Mouse (Mus musculus) liver, adult (tissue): ENCODE measurements around the gene Scnn1a.

Experiments used
- GATA4 ChIP-seq: IDR thresholded peaks from 2 replicates; pipeline ENCODE4 v1.6.1; 2014; ENCODE audit warnings: mild to moderate bottlenecking, low read length; ENCODE audit not compliant: insufficient replicate concordance

Scnn1a gene

DNA sequence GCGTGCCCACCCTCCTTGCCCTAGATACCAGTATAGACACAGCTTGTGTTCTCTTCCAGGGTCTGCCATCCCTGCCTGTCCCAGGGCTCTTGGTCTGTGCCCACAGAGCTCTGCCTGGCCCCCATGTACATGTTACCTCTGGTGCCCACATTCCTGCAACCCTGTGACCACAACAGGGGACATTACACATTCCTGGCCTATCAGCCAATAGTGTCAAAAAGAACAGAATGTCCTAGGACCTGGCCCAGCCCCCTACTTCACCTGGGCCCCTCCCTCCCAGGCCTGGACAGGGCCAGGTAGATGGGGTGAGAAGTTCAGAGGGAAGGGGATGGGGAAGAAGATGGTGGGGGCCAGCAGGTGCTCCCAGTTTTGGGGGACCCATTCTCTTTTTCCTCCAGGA, at the start of gene Scnn1a:
TSS of gene Scnn1a (plus strand) at position 337 of the 400 bp plus-strand sequence.
- TF ChIP-seq GATA4, result no peak

- no peak; the same call in 1 of the 2 replicates for TF ChIP-seq GATA4
Observed at GRCm38 (mm10) chr6:125271455-125272227, 48.8 kb upstream of the Scnn1a start.

DNA sequence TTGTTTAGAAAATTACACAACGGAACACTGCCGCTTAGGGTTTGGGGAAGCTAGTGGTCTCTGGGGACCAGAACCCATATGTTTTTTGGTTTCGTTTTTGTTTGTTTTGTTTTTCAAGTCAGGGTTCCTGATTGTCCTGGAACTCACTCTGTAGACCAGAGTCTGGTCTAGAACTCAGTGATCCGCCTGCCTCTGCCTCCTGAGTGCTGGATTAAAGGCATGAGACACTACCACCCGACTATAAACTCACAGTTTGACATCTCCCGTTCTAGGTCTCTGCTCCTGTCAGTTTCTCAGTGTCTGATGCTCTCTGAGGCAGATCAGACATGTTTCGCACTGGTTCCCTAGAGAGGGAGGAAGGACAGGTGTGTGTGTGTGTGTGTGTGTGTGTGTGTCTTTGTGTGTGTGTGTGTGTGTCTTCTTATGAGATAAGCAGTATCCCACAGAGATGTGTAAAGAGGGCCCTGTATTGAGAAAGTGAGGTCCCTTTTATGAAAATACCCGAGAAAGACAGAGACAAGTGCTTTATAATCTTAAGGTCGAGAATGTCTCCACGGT, 48.2 kb upstream of the Scnn1a start:
- no peak for TF ChIP-seq GATA4

- TF ChIP-seq GATA4, result no peak
Observed at GRCm38 (mm10) chr6:125274841-125275563, 45.5 kb upstream of the Scnn1a start.

- no peak for TF ChIP-seq GATA4
Observed at GRCm38 (mm10) chr6:125279729-125280128, 40.7 kb upstream of the Scnn1a start.

- TF ChIP-seq GATA4, result no peak
Observed at GRCm38 (mm10) chr6:125284250-125284649, 36.2 kb upstream of the Scnn1a start.

DNA sequence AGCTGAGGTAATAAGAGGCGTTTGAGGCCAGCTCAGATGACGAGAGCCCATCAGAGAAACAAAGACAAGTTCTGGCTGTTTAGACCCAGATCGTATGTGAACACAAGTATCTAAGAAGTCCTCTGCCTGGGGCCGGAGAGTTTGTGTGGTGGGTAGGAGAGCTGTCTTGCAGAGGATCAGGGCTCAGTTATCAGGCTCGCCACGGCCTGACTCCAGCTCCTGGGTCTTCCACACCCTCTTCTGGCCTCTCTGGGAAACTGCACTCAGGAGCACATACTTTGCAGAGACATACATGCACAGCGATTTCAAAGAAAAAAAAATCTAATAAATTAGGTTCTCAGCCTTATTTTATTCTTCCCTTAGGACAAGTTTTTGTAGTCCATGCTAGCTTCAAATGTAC, 35.7 kb upstream of the Scnn1a start:
- TF ChIP-seq GATA4, result no peak

DNA sequence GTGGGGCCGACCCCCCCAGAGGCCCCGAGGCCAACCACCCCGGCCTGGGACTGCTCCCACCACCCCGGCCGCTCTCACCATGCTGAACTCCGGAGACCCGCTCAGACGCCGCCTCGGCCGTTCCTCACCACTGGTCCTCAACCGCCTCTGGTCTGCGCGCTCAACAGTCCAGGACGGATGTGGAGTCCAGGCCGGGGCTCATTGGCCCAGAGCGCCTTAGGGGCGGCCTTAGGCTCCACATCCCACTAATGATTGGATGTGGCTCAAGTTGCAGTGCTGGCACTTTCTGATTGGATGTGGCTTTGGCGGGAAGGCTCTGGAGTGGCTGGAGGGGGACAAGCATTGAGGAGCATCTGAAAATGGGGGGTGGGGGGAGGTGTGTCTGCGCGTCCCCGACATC, 34.6 kb upstream of the Scnn1a start, which contains the start of gene Tuba3a:
TSS of gene Tuba3a (minus strand) at position 153 of the 400 bp plus-strand sequence.
- TF ChIP-seq GATA4, result no peak

DNA sequence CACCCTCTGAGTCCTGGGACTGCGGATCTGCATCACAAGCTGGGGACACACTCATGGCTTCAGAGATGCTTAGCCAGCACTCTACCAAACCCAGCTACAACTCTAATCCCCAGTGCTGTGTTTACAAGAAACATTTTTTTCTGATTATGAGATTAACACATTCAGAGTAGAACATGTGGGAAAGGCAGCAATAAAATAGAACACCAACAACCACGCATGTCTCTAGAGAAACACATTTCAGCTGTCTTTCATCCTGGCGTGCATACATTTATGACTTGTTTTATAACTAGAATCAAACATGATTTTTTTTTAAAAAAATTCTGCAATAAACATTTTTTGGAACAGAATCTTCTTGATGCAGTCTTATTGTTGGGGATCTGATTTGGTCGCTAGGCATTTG, 33.5 kb upstream of the Scnn1a start:
- TF ChIP-seq GATA4, result no peak

- TF ChIP-seq GATA4, result no peak
Observed at GRCm38 (mm10) chr6:125288730-125289129, 31.7 kb upstream of the Scnn1a start.

DNA sequence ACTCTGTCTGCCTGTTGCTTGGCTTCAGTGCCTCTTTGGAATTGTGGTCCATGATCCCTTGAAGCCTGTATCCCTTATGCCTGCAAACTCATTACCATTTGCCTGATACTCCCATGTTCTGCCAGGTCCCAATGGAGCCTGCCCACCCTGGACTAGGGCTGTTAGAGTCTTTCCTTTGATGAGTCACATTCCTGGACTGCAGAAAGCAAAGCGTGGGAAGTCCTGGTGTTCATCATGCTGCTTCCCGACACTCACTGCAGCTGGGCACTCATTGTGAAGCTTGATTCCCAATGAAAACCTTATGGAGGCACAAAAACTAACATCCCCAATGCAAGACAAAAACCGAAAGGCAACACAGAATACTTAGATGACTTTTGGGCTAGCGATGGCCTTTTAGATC, 29.1 kb upstream of the Scnn1a start:
- no peak for TF ChIP-seq GATA4

DNA sequence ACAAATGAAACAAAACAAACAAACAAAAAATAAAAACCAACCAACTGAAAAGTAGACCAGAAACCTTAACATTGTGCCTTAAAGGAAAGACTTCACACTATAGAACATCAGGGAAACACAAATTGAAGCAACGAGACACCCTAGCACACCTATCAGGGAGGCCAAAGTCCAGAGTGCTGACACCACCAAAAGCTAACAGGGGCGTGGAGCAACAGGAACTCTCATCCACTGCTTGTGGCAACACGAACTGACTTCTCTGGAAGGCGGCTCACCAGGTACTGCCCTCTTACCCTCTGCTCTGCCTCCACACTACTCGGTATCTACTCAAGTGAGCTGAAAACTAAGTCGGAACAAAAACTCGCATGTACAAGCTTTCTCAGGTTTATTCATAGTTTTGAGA, 28.2 kb upstream of the Scnn1a start:
- no peak for TF ChIP-seq GATA4

- no peak for TF ChIP-seq GATA4
Observed at GRCm38 (mm10) chr6:125294049-125294448, 26.4 kb upstream of the Scnn1a start.

DNA sequence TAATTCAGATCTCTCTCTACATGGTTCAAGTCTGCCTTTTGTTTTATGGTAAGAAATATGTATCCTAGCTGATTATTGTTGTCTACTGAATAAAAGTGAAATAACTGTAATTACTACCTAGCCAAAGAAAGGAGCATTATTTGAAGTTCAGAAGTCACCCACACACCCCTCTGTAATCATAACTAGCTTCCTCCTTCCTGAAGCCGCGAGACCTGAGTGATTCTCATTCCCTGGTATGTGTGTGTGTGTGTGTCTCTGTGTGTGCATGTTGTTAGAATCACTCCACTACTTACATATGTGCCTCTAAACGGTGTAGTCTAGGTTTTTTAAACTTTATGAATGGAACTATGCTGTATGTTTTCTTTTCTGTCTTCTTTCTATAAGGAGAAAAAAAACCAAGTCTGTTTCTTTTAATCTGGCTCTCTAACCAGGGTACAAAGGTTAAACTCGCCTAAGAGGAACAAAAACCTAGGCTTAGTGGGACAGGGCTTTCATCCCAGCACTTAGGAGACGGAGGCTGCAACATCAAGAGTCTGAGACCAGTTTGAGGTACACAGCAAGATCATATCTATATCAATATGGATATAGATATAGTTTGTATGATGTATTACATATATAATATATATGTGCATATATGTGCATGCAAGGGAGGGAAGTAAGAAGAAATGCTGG, 23.2 kb upstream of the Scnn1a start:
- no peak for TF ChIP-seq GATA4

DNA sequence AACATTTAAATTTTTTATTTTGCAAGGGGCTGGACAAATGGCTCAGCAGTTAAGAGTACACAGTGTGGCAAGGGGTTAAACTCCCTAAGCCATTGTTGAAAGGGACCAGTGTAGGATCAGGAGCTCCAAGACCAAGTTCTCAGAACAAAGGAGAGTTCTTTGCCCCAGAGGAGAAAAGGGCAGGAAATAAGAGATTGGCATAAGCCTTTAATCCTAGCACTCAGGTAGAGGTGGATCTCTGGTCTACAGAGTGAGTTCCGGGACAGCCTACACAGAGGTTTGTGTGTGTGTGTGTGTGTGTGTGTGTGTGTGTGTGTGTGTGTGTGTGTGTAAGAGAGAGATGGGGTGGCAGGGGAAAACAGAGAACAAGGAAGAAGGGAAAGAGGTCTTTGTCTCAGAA, 19.5 kb upstream of the Scnn1a start:
- TF ChIP-seq GATA4, result no peak
